26 mouse cellular contexts compared by ENCODE assay signal in the genomic region with DNA sequence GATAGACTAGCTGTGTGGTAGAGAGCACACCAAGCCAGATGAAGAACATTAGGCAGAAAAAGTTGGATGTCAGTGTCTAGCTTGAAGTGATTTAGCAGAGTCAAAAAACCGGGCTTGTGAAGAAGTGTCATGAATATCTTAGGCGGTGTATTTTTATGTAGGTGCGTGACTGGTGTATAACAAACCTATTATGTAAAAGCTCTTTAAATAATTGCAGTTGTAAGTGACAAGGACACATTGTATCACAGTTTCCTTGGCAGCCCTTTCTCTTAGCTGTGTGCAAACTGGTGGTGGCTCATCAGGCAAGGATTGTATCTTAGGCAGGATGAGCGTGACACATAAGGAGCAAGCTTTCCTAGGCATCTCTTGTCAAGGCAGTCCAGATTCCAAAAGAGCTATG. TPM values are rescaled to one million over a fixed set of nuclear protein-coding genes. Genes with fewer than 3 reads are reported as not detected.
A peak's percentile ranks its signal among the peaks of the same experiment; 100 is the strongest.
DNase-seq lines count a peak whose midpoint lies in the region; ATAC-seq and TF ChIP-seq lines count a peak whose summit lies in the region.
"Had no signal": no experiment of that assay in that cellular context is flagged by ENCODE, and none has a peak within 500 bp of the region (broad histone marks: within the 10 kb centered on the region; RNA-seq: fewer than 3 reads in every experiment).

No protein-coding gene starts in this region.

- no peak overlapping the region for H3K4me2 ChIP-seq in neural tube, embryonic 15.5 days
- H3K4me2 ChIP-seq: embryonic facial prominence, embryonic 12.5 days; heart, embryonic 15.5 days; hindbrain, embryonic 13.5 days; limb, embryonic 15.5 days; liver, embryonic 15.5 days; lung, embryonic 15.5 days; stomach, embryonic 15.5 days had no signal

- H3K36me3 ChIP-seq in neural tube, embryonic 15.5 days = no peaks in the 10 kb centered on the region
- H3K36me3 ChIP-seq: embryonic facial prominence, embryonic 12.5 days; heart, embryonic 15.5 days; hindbrain, embryonic 13.5 days; limb, embryonic 15.5 days; liver, embryonic 15.5 days; lung, embryonic 15.5 days; stomach, embryonic 15.5 days had no signal

- H3K27me3 ChIP-seq in neural tube, embryonic 15.5 days (replicated peaks) = no peaks in the 10 kb centered on the region
- H3K27me3 ChIP-seq: embryonic facial prominence, embryonic 12.5 days; heart, embryonic 15.5 days; hindbrain, embryonic 13.5 days; limb, embryonic 15.5 days; liver, embryonic 15.5 days; lung, embryonic 15.5 days; stomach, embryonic 15.5 days had no signal

- H3K9ac ChIP-seq in neural tube, embryonic 15.5 days (replicated peaks) = no peak overlapping the region
- H3K9ac ChIP-seq: embryonic facial prominence, embryonic 12.5 days; heart, embryonic 15.5 days; hindbrain, embryonic 13.5 days; limb, embryonic 15.5 days; liver, embryonic 15.5 days; lung, embryonic 15.5 days; stomach, embryonic 15.5 days had no signal

- peaks cover 10% of the 10 kb centered on the region for H3K4me1 ChIP-seq in cortical plate, adult 2 months (ENCODE audit: control insufficient read depth, insufficient read depth, low read length)
- H3K4me1 ChIP-seq in neural tube, embryonic 15.5 days = no peaks in the 10 kb centered on the region
- H3K4me1 ChIP-seq: embryonic facial prominence, embryonic 12.5 days; heart, embryonic 15.5 days; hindbrain, embryonic 13.5 days; limb, embryonic 15.5 days; liver, embryonic 15.5 days; lung, embryonic 15.5 days; stomach, embryonic 15.5 days had no signal

- ATAC-seq in frontal cortex, adult (ENCODE audit: low TSS enrichment) = peak; percentile 97
- ATAC-seq in neural tube, embryonic 15.5 days (ENCODE audit: low FRiP score) = no peak
- ATAC-seq: CD4-positive, CD25-positive, alpha-beta regulatory T cell, adult 4 months had no signal

- 0 out of 2 replicates have a peak overlapping the region, but pooled peaks have one; percentile 68 for H3K27ac ChIP-seq in cortical plate, adult 2 months (ENCODE audit: insufficient read depth, low read length)
- no peak overlapping the region for H3K27ac ChIP-seq in neural tube, embryonic 15.5 days (replicated peaks)
- H3K27ac ChIP-seq: embryonic facial prominence, embryonic 12.5 days; heart, embryonic 15.5 days; hindbrain, embryonic 13.5 days; limb, embryonic 15.5 days; liver, embryonic 15.5 days; lung, embryonic 15.5 days; stomach, embryonic 15.5 days had no signal

- DNase-seq in frontal cortex, postnatal 10 days (ENCODE audit: low spot score in 2 of 2) = no peak
- peak; percentile 75 for DNase-seq in left cerebral cortex, adult 11 months (ENCODE audit: low spot score)
- no peak for DNase-seq in left cerebral cortex, postnatal 10 days (ENCODE audit: extremely low spot score in 1 of 2, low spot score in 2 of 2)
- DNase-seq in telencephalon, adult 2 months (ENCODE audit: low read depth, low spot score) = peak; percentile 95
- DNase-seq: adrenal gland, postnatal 25 days; cerebellum, adult 11 months; cerebellum, postnatal 10 days; gastrocnemius, postnatal 36 days; heart, postnatal 36 days; kidney, adult 18-20 months; kidney, postnatal 4 days; lung, postnatal 4 days; midbrain, embryonic 14.5 days; thymus, adult 18-20 months; thymus, postnatal 4 days had no signal

- intact Hi-C loops in left cerebral cortex, postnatal 10 days (cut with DNase I) = no loop called here

- H3K9me3 ChIP-seq in neural tube, embryonic 15.5 days (replicated peaks) = no peaks in the 10 kb centered on the region
- H3K9me3 ChIP-seq: embryonic facial prominence, embryonic 12.5 days; heart, embryonic 15.5 days; hindbrain, embryonic 13.5 days; limb, embryonic 15.5 days; liver, embryonic 15.5 days; lung, embryonic 15.5 days; stomach, embryonic 15.5 days had no signal

- H3K4me3 ChIP-seq in cortical plate, adult 2 months (ENCODE audit: insufficient read depth, low read length) = no peak overlapping the region
- no peak overlapping the region for H3K4me3 ChIP-seq in neural tube, embryonic 15.5 days (replicated peaks)
- H3K4me3 ChIP-seq: embryonic facial prominence, embryonic 12.5 days; heart, embryonic 15.5 days; hindbrain, embryonic 13.5 days; limb, embryonic 15.5 days; liver, embryonic 15.5 days; lung, embryonic 15.5 days; stomach, embryonic 15.5 days had no signal

- no peak for TF ChIP-seq POLR2A in cortical plate, adult 2 months (IDR thresholded peaks at IDR 0.05; ENCODE audit: extremely low read depth, insufficient read depth, low read length)

- TF ChIP-seq CTCF in cortical plate, adult 2 months (IDR thresholded peaks at IDR 0.05; ENCODE audit: extremely low read depth, insufficient read depth, low read length) = no peak

- 77% methylated on average over 4 of the region's 4 CpGs for WGBS in neural tube, embryonic 15.5 days

RNA-seq across cellular contexts. Expression of a gene that starts 46.1 kb away (rescaled TPM):
- total RNA-seq in left cerebral cortex, postnatal 10 days (2021) = 10 to 100 TPM; 77.5 to 82.7 TPM
- polyA plus RNA-seq in cortical plate, adult 2 months (2012; rRNA removed) = 34.2 and 38.3 TPM in 2 replicates
- polyA plus RNA-seq in neural tube, embryonic 15.5 days (2015; fragmentation: Nextera tagmentation; extraction: Ambion mirVana) = 32.6 and 35.1 TPM in 2 replicates

Comparison
In these comparisons a context has a peak if more than half of its experiments do, and no peak if none do; other contexts are left out.
1. DNase-seq: peak in left cerebral cortex, adult 11 months (single experiment) and telencephalon, adult 2 months (single experiment); none in frontal cortex, postnatal 10 days (0 of 2) and left cerebral cortex, postnatal 10 days (0 of 2).